Mouse (Mus musculus): ENCODE data around the gene Cln5.

GRCm38 (mm10) chr14:103102246-103102645, 32.2 kb downstream of the Cln5 start:
- TF ChIP-seq CTCF (IDR thresholded peaks at IDR 0.05): no peak
- TF ChIP-seq EP300 (IDR thresholded peaks at IDR 0.05; ENCODE audit: insufficient read depth, low read depth, low read length): no peak
- TF ChIP-seq POLR2A (IDR thresholded peaks at IDR 0.05; ENCODE audit: insufficient read depth, low read depth, low read length): no peak

All from heart, adult 2 months (tissue).